Mouse (Mus musculus): ENCODE results near the gene Scimp. TPM values are rescaled to one million over a fixed set of nuclear protein-coding genes. Genes with fewer than 3 reads are reported as not detected.
A peak's percentile ranks its signal among the peaks of the same experiment; 100 is the strongest.

Gene Scimp
- polyA plus RNA-seq (2015; fragmentation: Nextera tagmentation; extraction: Ambion mirVana), result 1.9 and 2.0 TPM in 2 replicates

GRCm38 (mm10) chr11:70812365-70812764 is at the start of gene Scimp:
Scimp (minus strand) TSS chr11:70812586.
- Histone ChIP-seq H3K4me3 (ENCODE audit: low read depth, low read length) (no peak within 1 kb of the TSS), H3K36me3 (ENCODE audit: control insufficient read depth, insufficient read depth) (no peaks in the 10 kb centered on the region), H3K9ac (ENCODE audit: low read depth, low read length) (no peak within 1 kb of the TSS), H3K4me1 (replicated peaks; ENCODE audit: control insufficient read depth, insufficient read depth, low read length) (no peaks in the 10 kb centered on the region), H3K9me3 (ENCODE audit: control insufficient read depth) (no peaks in the 10 kb centered on the region), H3K4me2 (replicated peaks; ENCODE audit: low read depth) (no peak within 1 kb of the TSS), H3K27ac (ENCODE audit: low read depth, low read length) (0 out of 2 replicates have a peak within 1 kb of the TSS, but pooled peaks have one; percentile 21), H3K27me3 (replicated peaks; ENCODE audit: control insufficient read depth, insufficient read depth, low read length) (no peaks in the 10 kb centered on the region)
- WGBS, result 74% methylated on average over 7 of the region's 7 CpGs
- no peak for ATAC-seq
- TF ChIP-seq CTCF (IDR thresholded peaks at IDR 0.05; ENCODE audit: low read depth), result no peak

GRCm38 (mm10) chr11:70860371-70860770 is 48.0 kb upstream of the Scimp start:
- H3K36me3 ChIP-seq (ENCODE audit: control insufficient read depth, insufficient read depth), result no peaks in the 10 kb centered on the region; the same call in 1 of the 2 replicates
- TF ChIP-seq CTCF (IDR thresholded peaks at IDR 0.05; ENCODE audit: low read depth), result no peak
- no peak overlapping the region for H3K4me2 ChIP-seq (replicated peaks; ENCODE audit: low read depth)
- WGBS, result 69% methylated on average over 1 of the region's 1 CpGs
- no peaks in the 10 kb centered on the region for H3K4me1 ChIP-seq (replicated peaks; ENCODE audit: control insufficient read depth, insufficient read depth, low read length)
- no peaks in the 10 kb centered on the region for H3K9me3 ChIP-seq (ENCODE audit: control insufficient read depth)
- H3K9ac ChIP-seq (ENCODE audit: low read depth, low read length), result no peak overlapping the region
- H3K27ac ChIP-seq (ENCODE audit: low read depth, low read length), result no peak overlapping the region
- ATAC-seq, result no peak
- H3K27me3 ChIP-seq (replicated peaks; ENCODE audit: control insufficient read depth, insufficient read depth, low read length), result no peaks in the 10 kb centered on the region
- H3K4me3 ChIP-seq (ENCODE audit: low read depth, low read length), result no peak overlapping the region

- ATAC-seq, result no peak
Observed at GRCm38 (mm10) chr11:70846029-70846428, 33.6 kb upstream of the Scimp start.

GRCm38 (mm10) chr11:70845457-70845978 is 33.1 kb upstream of the Scimp start:
- Histone ChIP-seq H3K9me3 (ENCODE audit: control insufficient read depth) (no peaks in the 10 kb centered on the region), H3K4me1 (replicated peaks; ENCODE audit: control insufficient read depth, insufficient read depth, low read length) (peaks cover 4% of the 10 kb centered on the region; the same call in 1 of the 2 replicates), H3K27ac (ENCODE audit: low read depth, low read length) (peak overlapping the region; percentile 97), H3K27me3 (replicated peaks; ENCODE audit: control insufficient read depth, insufficient read depth, low read length) (no peaks in the 10 kb centered on the region), H3K4me3 (ENCODE audit: low read depth, low read length) (peak overlapping the region; percentile 89), H3K4me2 (replicated peaks; ENCODE audit: low read depth) (peak overlapping the region; percentile 72), H3K36me3 (ENCODE audit: control insufficient read depth, insufficient read depth) (no peaks in the 10 kb centered on the region), H3K9ac (ENCODE audit: low read depth, low read length) (peak overlapping the region; percentile 91)
- ATAC-seq, result no peak
- WGBS, result 3% methylated on average over 19 of the region's 19 CpGs
- no peak for TF ChIP-seq CTCF (IDR thresholded peaks at IDR 0.05; ENCODE audit: low read depth)

More at GRCm38 (mm10) chr11:70846029-70846428, 33.6 kb upstream of the Scimp start:
- Histone ChIP-seq H3K27me3 (replicated peaks; ENCODE audit: control insufficient read depth, insufficient read depth, low read length) (no peaks in the 10 kb centered on the region), H3K4me2 (replicated peaks; ENCODE audit: low read depth) (peak overlapping the region; percentile 72), H3K4me3 (ENCODE audit: low read depth, low read length) (peak overlapping the region; percentile 89), H3K36me3 (ENCODE audit: control insufficient read depth, insufficient read depth) (no peaks in the 10 kb centered on the region), H3K4me1 (replicated peaks; ENCODE audit: control insufficient read depth, insufficient read depth, low read length) (peaks cover 4% of the 10 kb centered on the region; the same call in 1 of the 2 replicates), H3K9ac (ENCODE audit: low read depth, low read length) (0 out of 2 replicates have a peak overlapping the region, but pooled peaks have one; percentile 31), H3K9me3 (ENCODE audit: control insufficient read depth) (no peaks in the 10 kb centered on the region), H3K27ac (ENCODE audit: low read depth, low read length) (peak overlapping the region; percentile 97; the same call in 1 of the 2 replicates)
- TF ChIP-seq CTCF (IDR thresholded peaks at IDR 0.05; ENCODE audit: low read depth), result no peak
- WGBS, result 24% methylated on average over 2 of the region's 2 CpGs

GRCm38 (mm10) chr11:70844559-70845456 is 32.4 kb upstream of the Scimp start, which contains the start of gene Rabep1:
Rabep1 (plus strand) TSS chr11:70844778.
- H3K27me3 ChIP-seq (replicated peaks; ENCODE audit: control insufficient read depth, insufficient read depth, low read length), result no peaks in the 10 kb centered on the region
- peak within 1 kb of the TSS; percentile 72 for H3K4me2 ChIP-seq (replicated peaks; ENCODE audit: low read depth)
- H3K27ac ChIP-seq (ENCODE audit: low read depth, low read length), result peak within 1 kb of the TSS; percentile 97
- peak within 1 kb of the TSS; percentile 89 for H3K4me3 ChIP-seq (ENCODE audit: low read depth, low read length)
- peak; percentile 79 for ATAC-seq
- H3K4me1 ChIP-seq (replicated peaks; ENCODE audit: control insufficient read depth, insufficient read depth, low read length), result peaks cover 4% of the 10 kb centered on the region; the same call in 1 of the 2 replicates
- H3K36me3 ChIP-seq (ENCODE audit: control insufficient read depth, insufficient read depth), result no peaks in the 10 kb centered on the region
- under 1% methylated on average over 67 of the region's 88 CpGs for WGBS
- peak within 1 kb of the TSS; percentile 91 for H3K9ac ChIP-seq (ENCODE audit: low read depth, low read length)
- TF ChIP-seq CTCF (IDR thresholded peaks at IDR 0.05; ENCODE audit: low read depth), result no peak
- no peaks in the 10 kb centered on the region for H3K9me3 ChIP-seq (ENCODE audit: control insufficient read depth)
